Mouse (Mus musculus): ENCODE measurements around the gene Use1.

GRCm38 (mm10) chr8:71405401-71406098 lies 38.9 kb downstream of the Use1 start, which contains the start of gene Ankle1:
- TF ChIP-seq ZNF384 (IDR thresholded peaks at IDR 0.05; ENCODE audit: low read depth, low read length) = no peak
- no peak for TF ChIP-seq ZC3H11A (IDR thresholded peaks at IDR 0.05; ENCODE audit: borderline replicate concordance, low read depth, low read length)
- no peak for TF ChIP-seq CHD2 (IDR thresholded peaks at IDR 0.05; ENCODE audit: low read depth, low read length)
- no peak for TF ChIP-seq MAFK (IDR thresholded peaks at IDR 0.05; ENCODE audit: insufficient read depth, low read depth, low read length)
- TF ChIP-seq HCFC1 (IDR thresholded peaks at IDR 0.05; ENCODE audit: borderline replicate concordance, insufficient read depth, low read length) = peak; percentile 58; the same call in 1 of the 2 replicates
